Mouse (Mus musculus): ENCODE results near the gene Milr1.
"Not testable (repeated sequence)": the region's sequence is repeated elsewhere in the genome, so short reads cannot be mapped to it uniquely, and the experiment has no call there.

The Milr1 gene

DNA sequence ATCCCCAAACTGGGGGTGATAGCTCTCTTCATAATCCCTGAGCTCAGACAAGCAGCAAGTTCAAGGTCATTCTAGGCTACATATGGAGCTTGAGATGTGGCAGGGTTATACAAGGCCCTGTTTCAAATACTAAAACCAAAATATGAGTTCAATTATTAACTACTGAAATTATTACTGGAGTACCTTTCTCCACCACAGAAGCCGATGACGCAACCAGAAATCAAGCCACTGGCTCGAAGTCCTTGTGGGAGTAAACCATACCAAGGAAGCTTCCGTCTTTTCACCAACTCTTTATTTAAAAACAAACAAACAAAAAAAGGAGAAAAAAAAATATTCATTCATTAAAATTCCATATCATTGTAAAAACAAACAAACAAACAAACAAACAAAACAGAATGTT, 25.9 kb downstream of the Milr1 start:
- DNase-seq (ENCODE audit: low read depth, low spot score) = no peak

DNA sequence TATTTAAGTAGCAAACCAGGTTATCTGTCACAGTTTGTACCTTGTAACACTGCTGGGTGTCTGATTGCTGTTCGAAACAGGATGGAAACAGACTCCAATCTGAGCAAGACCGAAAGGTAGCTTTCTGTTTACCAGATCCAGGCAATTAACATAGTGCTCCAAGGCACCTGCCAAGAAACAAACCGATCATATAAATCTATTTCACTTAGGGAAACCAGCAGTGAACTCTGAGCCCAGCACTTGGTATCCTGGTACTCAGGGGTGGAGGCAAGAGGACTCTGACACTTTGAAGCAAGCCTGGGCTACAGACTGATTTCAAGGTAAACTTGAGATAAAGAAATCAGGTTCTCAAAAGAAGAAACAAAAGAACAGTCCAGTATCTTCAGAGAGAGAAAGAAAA, 26.4 kb downstream of the Milr1 start:
- DNase-seq (ENCODE audit: low read depth, low spot score) = no peak

DNA sequence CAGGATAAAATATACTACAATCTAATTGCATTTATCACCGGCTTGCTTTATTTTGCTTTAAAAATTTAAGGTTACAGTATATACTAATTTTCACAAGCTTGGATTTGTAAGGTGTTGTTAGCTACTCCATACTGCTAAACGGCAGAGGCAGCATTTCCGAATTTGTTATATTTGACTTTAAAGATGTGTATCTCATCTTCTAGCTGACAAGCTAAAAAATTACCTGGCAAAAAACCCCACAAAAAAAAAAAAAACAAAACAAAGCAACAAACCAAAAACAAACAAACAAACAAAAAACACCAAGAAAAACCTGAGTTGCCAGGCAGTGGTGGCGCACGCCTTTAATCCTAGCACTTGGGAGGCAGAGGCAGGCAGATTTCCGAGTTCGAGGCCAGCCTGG, 27.1 kb downstream of the Milr1 start:
- no peak for DNase-seq (ENCODE audit: low read depth, low spot score)

DNA sequence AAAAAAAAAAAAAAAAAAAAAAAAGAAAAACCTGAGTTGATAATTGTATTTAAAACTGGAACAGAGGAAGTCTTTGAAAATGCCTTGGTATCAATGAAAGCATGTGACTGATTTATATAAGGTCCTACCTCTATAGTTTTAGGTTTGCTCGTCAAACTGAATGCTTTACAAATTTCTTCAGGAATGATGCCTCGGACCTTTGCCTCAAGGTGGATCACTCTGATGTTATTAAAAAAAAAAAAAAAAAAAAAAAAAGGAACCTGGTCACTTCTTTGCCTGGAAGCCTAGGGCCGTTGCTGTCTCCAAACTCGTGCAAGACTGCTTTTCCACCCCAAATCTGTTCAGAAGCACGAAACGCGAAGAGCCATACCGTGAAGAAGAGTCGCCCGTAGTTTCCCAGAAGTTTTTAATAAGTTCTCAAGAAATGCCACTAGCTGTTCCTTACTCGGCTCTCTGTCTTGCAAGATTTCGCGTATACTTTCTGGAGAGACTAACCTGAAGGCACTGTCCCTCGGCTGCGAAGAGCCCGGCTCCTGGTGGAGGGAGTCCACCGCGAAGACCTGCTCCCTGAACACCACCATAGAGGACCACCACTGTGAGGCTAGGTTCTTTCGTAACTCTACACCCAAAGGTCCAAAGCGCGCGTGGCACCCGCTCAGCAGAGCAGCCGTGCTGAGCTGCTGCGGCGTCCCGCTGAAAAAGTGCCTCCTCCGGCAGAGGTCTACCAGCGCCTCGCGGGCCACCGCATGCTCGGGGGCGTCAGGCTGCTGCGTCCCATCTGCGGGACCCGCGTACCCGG, 27.8 kb downstream of the Milr1 start:
- DNase-seq (ENCODE audit: low read depth, low spot score) = no peak

DNA sequence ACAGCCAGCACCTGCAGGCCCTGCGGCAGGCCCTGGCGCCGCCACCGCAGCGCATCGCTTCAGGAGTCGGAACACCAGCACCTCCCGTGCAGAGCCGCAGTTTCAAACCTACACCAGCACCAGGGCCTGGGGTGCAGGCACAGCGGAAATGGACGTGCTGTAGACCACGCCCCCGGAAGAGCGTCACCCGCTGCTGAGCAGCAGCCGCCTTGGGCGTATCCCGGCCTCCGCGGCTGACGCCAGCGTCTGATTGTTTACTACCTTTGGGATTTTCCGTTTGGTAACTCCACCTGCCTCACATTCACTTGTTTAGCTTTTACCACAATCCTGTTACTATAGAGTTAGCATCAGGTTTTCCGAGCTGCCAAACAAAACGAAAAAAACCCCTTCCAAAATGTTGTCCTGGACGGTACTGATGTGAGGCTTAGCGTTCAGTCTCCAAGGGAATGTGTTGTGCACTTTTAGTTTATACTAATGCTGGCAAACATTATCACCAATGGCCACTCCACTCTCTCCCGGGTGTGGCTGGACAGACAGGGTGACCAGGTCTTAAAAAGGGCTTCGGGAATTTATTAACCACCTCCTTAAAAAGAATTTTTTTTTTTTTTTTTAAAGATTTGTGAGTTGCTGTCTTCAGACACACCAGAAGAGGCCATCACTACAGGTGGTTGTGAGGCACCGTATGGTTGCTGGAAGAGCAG, 28.5 kb downstream of the Milr1 start, which contains the start of gene Polg2:
Gene Polg2, minus strand, starts transcription at position 150 of the 701 bp plus-strand sequence.
- DNase-seq (ENCODE audit: low read depth, low spot score) = peak; percentile 97

GRCm38 (mm10) chr11:106780089-106780425, 29.0 kb downstream of the Milr1 start:
- DNase-seq (ENCODE audit: low read depth, low spot score) = no peak

DNA sequence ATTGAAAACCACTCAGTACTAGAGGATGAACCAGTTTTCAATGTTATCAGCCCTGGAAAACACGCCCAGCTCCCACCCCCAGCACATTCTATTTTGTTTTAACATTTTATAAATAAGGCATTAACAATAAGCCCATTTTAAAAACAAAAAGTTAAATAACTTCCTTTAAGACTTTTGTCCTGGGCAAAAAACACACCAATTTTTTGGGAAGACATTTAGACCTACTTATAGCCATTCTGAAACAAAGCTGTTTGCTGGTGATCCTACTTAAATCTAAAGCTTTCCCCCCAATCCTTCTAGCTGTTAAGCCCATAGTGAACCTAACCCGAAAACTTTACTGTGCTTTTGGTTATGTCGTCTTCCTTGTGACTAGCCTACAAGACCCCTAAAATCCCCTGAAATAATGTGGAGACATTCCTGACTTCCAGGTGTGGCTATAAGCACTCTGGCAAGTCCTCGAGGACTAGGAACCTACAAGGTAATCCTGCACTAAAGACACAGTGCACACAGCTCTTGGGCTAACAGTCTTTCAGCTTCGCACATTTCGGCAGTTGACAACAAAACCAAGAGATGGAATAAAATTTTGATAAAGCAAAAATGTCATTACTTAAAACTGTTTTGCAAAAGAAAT, 29.7 kb downstream of the Milr1 start:
- no peak for DNase-seq (ENCODE audit: low read depth, low spot score)

DNA sequence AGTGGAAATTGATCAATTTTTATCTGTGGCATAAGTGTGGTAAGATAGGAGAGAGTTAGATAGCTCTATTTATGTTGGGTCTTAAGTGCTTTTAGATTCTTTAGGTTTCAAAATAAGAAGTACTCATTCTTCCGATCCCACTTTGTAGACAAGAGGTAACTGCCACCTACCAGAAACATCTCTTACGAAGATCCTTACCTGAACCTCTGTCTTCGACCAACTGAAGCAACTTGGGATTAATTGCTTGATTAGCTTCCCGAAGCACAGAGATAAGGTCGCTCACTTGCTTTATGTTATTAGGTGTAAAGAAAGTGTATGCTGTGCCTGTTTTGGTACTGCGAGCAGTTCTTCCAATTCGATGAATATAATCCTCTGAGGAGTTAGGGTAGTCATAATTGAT, 31.2 kb downstream of the Milr1 start:
- DNase-seq (ENCODE audit: low read depth, low spot score) = not testable (repeated sequence)

DNA sequence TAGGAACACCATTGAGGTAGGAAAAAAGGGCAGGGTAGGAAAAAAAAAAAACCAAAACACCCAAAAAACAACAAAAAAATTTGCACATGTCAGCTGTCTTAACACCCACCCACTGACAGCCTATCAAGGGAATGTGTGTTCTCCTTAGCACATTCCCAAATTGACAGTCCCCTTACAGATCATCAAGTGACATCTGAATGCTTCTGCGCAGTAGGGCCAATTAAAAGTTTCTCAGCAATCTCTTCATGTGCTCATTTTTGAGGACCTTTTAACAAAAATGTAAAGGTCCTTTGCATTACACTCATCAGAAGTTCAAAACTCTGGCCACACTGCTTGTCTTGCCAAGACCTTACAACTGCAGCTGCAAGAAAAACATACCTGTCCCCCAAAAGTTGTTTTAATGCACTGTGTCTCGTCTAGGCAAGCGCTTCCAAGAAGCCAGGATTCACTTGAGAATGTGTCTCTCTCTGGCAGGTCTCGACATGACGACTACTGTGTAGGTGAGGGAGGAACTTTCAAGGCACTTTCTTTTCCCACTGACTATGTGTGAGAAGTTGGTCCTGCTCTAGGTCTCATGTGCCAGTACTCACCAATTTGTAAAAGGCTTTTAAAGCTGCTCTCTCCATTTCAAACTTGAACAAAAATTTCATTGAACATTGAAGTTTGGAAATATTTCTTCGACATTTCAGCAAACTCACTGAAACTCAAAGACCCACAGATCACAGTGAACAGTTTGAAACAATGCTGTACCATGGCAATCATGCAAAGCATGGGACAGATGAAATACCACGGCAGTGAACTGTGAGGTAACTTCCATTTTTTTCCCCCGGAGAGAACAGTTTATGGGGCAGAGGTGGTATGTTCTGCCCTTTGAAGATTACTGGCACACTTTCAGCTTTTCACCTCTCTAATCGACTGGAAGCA, 32.1 kb downstream of the Milr1 start:
- no peak for DNase-seq (ENCODE audit: low read depth, low spot score)

DNA sequence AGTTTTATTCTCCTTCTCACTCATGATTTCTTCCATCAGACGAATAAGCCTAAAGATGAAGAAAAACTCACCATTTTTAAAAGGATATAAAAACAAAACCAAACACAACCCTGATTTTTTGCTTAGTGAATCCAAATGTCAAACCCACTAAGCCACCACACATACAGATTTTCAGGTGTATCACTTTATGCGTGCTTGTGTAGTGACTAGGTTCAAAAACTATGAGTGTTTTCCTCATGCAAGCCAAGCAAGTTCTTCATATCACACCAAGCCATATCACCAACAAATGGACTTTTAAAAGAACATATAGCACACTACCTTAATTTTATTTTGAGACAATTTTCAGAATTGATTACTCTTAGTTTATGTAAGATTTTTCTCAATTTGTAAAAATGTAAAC, 33.5 kb downstream of the Milr1 start:
- no peak for DNase-seq (ENCODE audit: low read depth, low spot score)

DNA sequence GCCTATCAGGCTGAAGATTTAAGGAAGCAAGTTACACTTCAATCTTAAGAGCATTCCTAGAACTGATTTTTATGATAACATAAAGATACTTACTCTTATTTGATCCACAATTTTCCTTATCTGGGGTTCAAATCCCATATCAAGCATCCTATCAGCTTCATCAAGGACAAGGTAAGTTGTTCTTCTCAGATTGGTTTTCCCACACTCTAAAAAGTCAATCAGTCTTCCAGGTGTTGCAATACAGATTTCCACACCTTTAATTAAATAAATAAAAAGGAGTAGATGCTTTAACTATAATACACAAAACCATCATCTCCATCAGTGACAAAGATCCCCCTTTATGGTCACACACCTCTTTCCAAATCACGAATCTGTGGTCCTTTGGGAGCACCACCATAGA, 34.0 kb downstream of the Milr1 start:
- DNase-seq (ENCODE audit: low read depth, low spot score) = no peak

- DNase-seq (ENCODE audit: low read depth, low spot score) = peak; percentile 92
These were observed 36.4 kb downstream of the Milr1 start for GRCm38 (mm10) chr11:106787131-106788025.

- DNase-seq (ENCODE audit: low read depth, low spot score) = peak; percentile 99
These were observed 37.2 kb downstream of the Milr1 start for GRCm38 (mm10) chr11:106788026-106788774.

DNA sequence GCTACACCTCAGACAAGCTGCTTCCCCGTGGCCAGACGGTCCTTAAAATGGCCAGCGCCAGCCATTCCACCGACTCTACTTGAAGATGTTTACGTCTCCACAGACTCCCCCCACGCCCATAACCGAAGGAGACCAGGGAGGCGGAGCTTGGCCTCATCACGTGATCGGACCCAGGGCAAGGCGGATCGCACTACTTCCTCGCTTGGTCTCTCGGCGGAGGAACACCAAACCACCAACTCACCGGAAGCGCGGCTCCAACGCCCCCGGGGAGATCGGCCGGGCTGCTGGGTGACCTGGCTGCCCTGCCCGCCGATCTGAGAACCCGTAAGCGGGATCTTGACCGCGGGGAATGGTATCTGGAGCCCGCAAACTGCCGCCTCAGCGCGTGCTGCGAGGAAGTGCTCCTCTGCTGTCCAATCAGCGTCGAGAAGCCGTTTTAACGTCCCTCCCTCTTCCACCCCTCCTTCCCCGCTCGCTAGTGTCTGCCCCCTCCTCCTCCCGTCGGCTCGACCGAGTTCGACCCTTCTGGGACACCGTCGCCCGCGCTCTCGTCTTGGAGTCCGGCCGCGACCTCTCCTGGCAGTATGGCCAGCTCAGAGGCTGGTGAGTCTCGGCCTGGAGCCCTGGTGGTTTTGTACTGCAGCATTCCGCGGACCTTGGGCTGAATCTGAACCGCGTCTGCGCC, 37.9 kb downstream of the Milr1 start, which contains the start of the genes Ddx5 and Cep95:
Gene Ddx5, minus strand, starts transcription at position 411 of the 685 bp plus-strand sequence.
Gene Cep95, plus strand, starts transcription at position 478 of the 685 bp plus-strand sequence.
- peak; percentile 100 for DNase-seq (ENCODE audit: low read depth, low spot score)

DNA sequence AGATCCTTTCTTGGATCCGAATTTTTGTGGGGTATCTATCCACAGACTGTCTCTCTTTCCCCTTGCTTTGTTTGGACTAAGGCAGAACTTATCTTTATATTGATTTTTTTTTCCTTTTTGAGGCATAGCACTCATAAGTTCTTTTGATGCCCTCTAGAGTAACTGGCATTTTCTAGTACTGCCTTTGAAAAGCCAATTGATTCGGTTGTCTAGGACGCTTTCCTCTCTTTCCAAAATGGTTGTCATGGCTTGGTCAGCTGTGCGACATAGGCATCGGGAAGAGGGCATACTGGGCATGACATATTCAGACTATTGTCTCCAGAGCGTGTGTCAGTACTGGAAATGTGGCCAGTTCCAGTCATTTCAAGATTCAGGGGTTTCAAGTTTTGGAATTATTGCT, 38.6 kb downstream of the Milr1 start:
- DNase-seq (ENCODE audit: low read depth, low spot score) = no peak

- peak; percentile 54 for DNase-seq (ENCODE audit: low read depth, low spot score)
These were observed 42.8 kb downstream of the Milr1 start for GRCm38 (mm10) chr11:106793846-106794245.

GRCm38 (mm10) chr11:106795679-106796078, 44.7 kb downstream of the Milr1 start:
- DNase-seq (ENCODE audit: low read depth, low spot score) = no peak

DNA sequence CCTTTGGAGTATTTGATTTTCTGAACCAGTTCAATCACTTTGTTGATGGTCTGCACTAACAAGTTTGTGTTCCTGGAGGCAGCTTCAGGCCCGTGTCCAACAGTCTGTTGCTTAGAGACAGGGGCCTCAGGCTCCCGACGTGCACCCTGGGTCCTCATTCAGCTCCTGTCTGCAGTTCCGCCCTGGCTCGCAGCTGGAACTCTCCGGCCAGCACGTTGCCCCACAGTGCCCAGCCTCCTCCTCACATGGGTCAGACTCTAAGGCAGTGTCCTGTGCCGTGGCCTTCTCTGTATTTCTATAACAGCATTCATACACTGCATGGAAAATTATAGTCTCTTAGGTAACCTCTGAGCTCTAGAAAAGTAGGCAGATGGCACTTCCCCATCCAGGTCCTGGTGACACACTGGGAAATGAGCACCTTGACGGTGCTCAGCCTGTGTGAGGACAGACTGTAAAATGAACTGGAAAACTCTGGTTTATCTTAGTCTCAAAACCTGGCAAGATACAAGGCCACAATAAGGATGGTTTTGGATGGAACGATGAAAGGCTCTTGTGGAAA, 51.1 kb downstream of the Milr1 start:
- no peak for DNase-seq (ENCODE audit: low read depth, low spot score)

GRCm38 (mm10) chr11:106807442-106807841, 56.4 kb downstream of the Milr1 start:
- DNase-seq (ENCODE audit: low read depth, low spot score) = not testable (repeated sequence)
